Mouse (Mus musculus) MEL (cell line): ENCODE data around the gene Prap1. TPM values are rescaled to one million over a fixed set of nuclear protein-coding genes. Genes with fewer than 3 reads are reported as not detected.

Experiments
- DNase-seq: peaks from one replicate; pipeline ENCODE4 v3.0.0; 2011; ENCODE audit warnings: low read depth, low spot score
- H3K27ac ChIP-seq: 2 replicates; pipeline ENCODE4 v1.5.1; 2012; ENCODE audit warnings: low read depth, mild to moderate bottlenecking, control low read depth, low read length, moderate library complexity; ENCODE audit not compliant: control insufficient read depth
- H3K27me3 ChIP-seq, 2 experiments: fragments of 150-350 bp in 1 of 2; sonication (generic) in 1 of 2; 2 replicates each; pipeline ENCODE4 v1.6.1; 2012; ENCODE audit warnings: low read length in 2 of 2, mild to moderate bottlenecking in 2 of 2, improper control_type of control experiment in 1 of 2, moderate library complexity in 1 of 2; ENCODE audit not compliant: insufficient read depth in 2 of 2, control insufficient read depth in 1 of 2
- H3K36me3 ChIP-seq, 2 experiments: 2 replicates each; pipeline ENCODE4 v1.6.1; 2012 to 2014; ENCODE audit warnings: low read length in 2 of 2, improper control_type of control experiment in 1 of 2, inconsistent platforms in 1 of 2, mild to moderate bottlenecking in 1 of 2; ENCODE audit not compliant: insufficient read depth in 2 of 2, control insufficient read depth in 1 of 2
- H3K4me1 ChIP-seq, 2 experiments: fragments of 150-350 bp in 1 of 2; sonication (generic) in 1 of 2; 2 replicates each; pipeline ENCODE4 v1.6.1; 2012; ENCODE audit warnings: low read length in 2 of 2, improper control_type of control experiment in 1 of 2, mild to moderate bottlenecking in 1 of 2; ENCODE audit not compliant: insufficient read depth in 2 of 2, control insufficient read depth in 1 of 2
- H3K4me3 ChIP-seq, 2 experiments: fragments of 150-350 bp in 1 of 2; sonication (generic) in 1 of 2; 2 replicates each; pipeline ENCODE4 v1.5.1; 2012; ENCODE audit warnings: low read depth in 2 of 2, low read length in 2 of 2, mild to moderate bottlenecking in 2 of 2, moderate library complexity in 2 of 2, control low read depth in 1 of 2, improper control_type of control experiment in 1 of 2; ENCODE audit not compliant: control insufficient read depth in 1 of 2, insufficient read depth in 1 of 2
- H3K79me2 ChIP-seq: 2 replicates; pipeline ENCODE4 v1.6.1; 2012; ENCODE audit warnings: mild to moderate bottlenecking, low read length, moderate library complexity; ENCODE audit not compliant: control insufficient read depth, poor library complexity, insufficient read depth
- H3K9ac ChIP-seq: 2 replicates; pipeline ENCODE4 v1.6.1; 2012; ENCODE audit warnings: low read depth, mild to moderate bottlenecking, control low read depth, low read length, moderate library complexity; ENCODE audit not compliant: control insufficient read depth, poor library complexity, severe bottlenecking
- H3K9me3 ChIP-seq: fragments of 150-350 bp; sonication (generic); replicated peaks from 2 replicates; pipeline ENCODE4 v1.6.1; 2012; ENCODE audit warnings: mild to moderate bottlenecking, low read length, improper control_type of control experiment, moderate library complexity; ENCODE audit not compliant: insufficient read depth
- BHLHE40 ChIP-seq: IDR thresholded peaks from 2 replicates; pipeline ENCODE4 v1.6.1; 2012; ENCODE audit warnings: low read depth, mild to moderate bottlenecking, inconsistent platforms, low read length, improper control_type of control experiment, borderline replicate concordance
- CHD1 ChIP-seq: IDR thresholded peaks from 2 replicates; pipeline ENCODE4 v1.6.1; 2012; ENCODE audit warnings: low read depth, mild to moderate bottlenecking, inconsistent platforms, low read length, improper control_type of control experiment
- CHD2 ChIP-seq: IDR thresholded peaks from 2 replicates; pipeline ENCODE4 v1.6.1; 2011; ENCODE audit warnings: low read length, improper control_type of control experiment
- CTCF ChIP-seq, 3 experiments: IDR thresholded peaks in 2 of 3; conservative IDR thresholded peaks in 1 of 3; 2 replicates each; pipeline ENCODE4 v1.5.1; 2011 to 2012; ENCODE audit warnings: low read length in 3 of 3, low read depth in 2 of 3, mild to moderate bottlenecking in 2 of 3, improper control_type of control experiment in 1 of 3, inconsistent platforms in 1 of 3, mixed read lengths in 1 of 3, moderate library complexity in 1 of 3; ENCODE audit not compliant: control insufficient read depth in 1 of 3, insufficient read depth in 1 of 3, poor library complexity in 1 of 3, severe bottlenecking in 1 of 3
- E2F4 ChIP-seq: IDR thresholded peaks from 2 replicates; pipeline ENCODE4 v1.6.1; 2011; ENCODE audit warnings: low read depth, low read length, improper control_type of control experiment, borderline replicate concordance
- ELF1 ChIP-seq: IDR thresholded peaks from 2 replicates; pipeline ENCODE4 v1.6.1; 2014; ENCODE audit warnings: low read depth, mild to moderate bottlenecking, inconsistent platforms, low read length, improper control_type of control experiment, moderate library complexity
- EP300 ChIP-seq, 2 experiments: IDR thresholded peaks; 2 replicates each; pipeline ENCODE4 v1.6.1; 2011; ENCODE audit warnings: improper control_type of control experiment in 2 of 2, low read length in 2 of 2, low read depth in 1 of 2, mild to moderate bottlenecking in 1 of 2
- ETS1 ChIP-seq: IDR thresholded peaks from 2 replicates; pipeline ENCODE4 v1.6.1; 2012; ENCODE audit warnings: low read depth, mild to moderate bottlenecking, inconsistent platforms, low read length, improper control_type of control experiment, moderate library complexity
- GABPA ChIP-seq: IDR thresholded peaks from 2 replicates; pipeline ENCODE4 v1.6.1; 2012; ENCODE audit warnings: low read depth, mild to moderate bottlenecking, inconsistent platforms, low read length, improper control_type of control experiment, moderate library complexity
- GATA1 ChIP-seq: IDR thresholded peaks from 2 replicates; pipeline ENCODE4 v1.6.1; 2011; ENCODE audit warnings: low read depth, low read length, improper control_type of control experiment
- HCFC1 ChIP-seq: IDR thresholded peaks from 2 replicates; pipeline ENCODE4 v1.6.1; 2012; ENCODE audit warnings: low read depth, mild to moderate bottlenecking, inconsistent platforms, low read length, improper control_type of control experiment, moderate library complexity
- JUND ChIP-seq: IDR thresholded peaks from 2 replicates; pipeline ENCODE4 v1.6.1; 2011; ENCODE audit warnings: low read depth, mild to moderate bottlenecking, improper control_type of control experiment, low read length
- KAT2A ChIP-seq: conservative IDR thresholded peaks from 2 replicates; pipeline ENCODE4 v1.6.1; 2012; ENCODE audit warnings: low read depth, low read length, improper control_type of control experiment, inconsistent platforms
- MAFK ChIP-seq: IDR thresholded peaks from 2 replicates; pipeline ENCODE4 v1.6.1; 2011; ENCODE audit warnings: low read depth, mild to moderate bottlenecking, low read length, improper control_type of control experiment, borderline replicate concordance
- MAX ChIP-seq: IDR thresholded peaks from 2 replicates; pipeline ENCODE4 v1.6.1; 2011; ENCODE audit warnings: low read length, improper control_type of control experiment
- MAZ ChIP-seq: IDR thresholded peaks from 2 replicates; pipeline ENCODE4 v1.6.1; 2012; ENCODE audit warnings: low read depth, mild to moderate bottlenecking, inconsistent platforms, low read length, improper control_type of control experiment
- MEF2A ChIP-seq: IDR thresholded peaks from 2 replicates; pipeline ENCODE4 v1.6.1; 2014; ENCODE audit warnings: low read depth, mild to moderate bottlenecking, inconsistent platforms, low read length, improper control_type of control experiment; ENCODE audit not compliant: poor library complexity, insufficient replicate concordance, severe bottlenecking; ENCODE audit errors: extremely low read depth
- MXI1 ChIP-seq: IDR thresholded peaks from 2 replicates; pipeline ENCODE4 v1.6.1; 2011; ENCODE audit warnings: mild to moderate bottlenecking, low read depth, low read length, improper control_type of control experiment
- MYB ChIP-seq: IDR thresholded peaks from 2 replicates; pipeline ENCODE4 v1.6.1; 2011; ENCODE audit warnings: mild to moderate bottlenecking, low read depth, low read length, improper control_type of control experiment
- MYC ChIP-seq: IDR thresholded peaks from 2 replicates; pipeline ENCODE4 v1.6.1; 2011; ENCODE audit warnings: low read depth, mild to moderate bottlenecking, low read length, improper control_type of control experiment, moderate library complexity
- NELFE ChIP-seq: IDR thresholded peaks from 2 replicates; pipeline ENCODE4 v1.6.1; 2011; ENCODE audit warnings: low read depth, low read length, improper control_type of control experiment
- NRF1 ChIP-seq: IDR thresholded peaks from 2 replicates; pipeline ENCODE4 v1.6.1; 2014; ENCODE audit warnings: low read depth, mild to moderate bottlenecking, inconsistent platforms, low read length, improper control_type of control experiment, moderate library complexity; ENCODE audit not compliant: poor library complexity, insufficient read depth, severe bottlenecking
- POLR2A ChIP-seq, 2 experiments: IDR thresholded peaks; 2 replicates each; pipeline ENCODE4 v1.6.1; 2011 to 2012; ENCODE audit warnings: low read length in 2 of 2, mild to moderate bottlenecking in 2 of 2, control low read depth in 1 of 2, improper control_type of control experiment in 1 of 2, low read depth in 1 of 2, moderate library complexity in 1 of 2; ENCODE audit not compliant: control insufficient read depth in 1 of 2, insufficient read depth in 1 of 2, poor library complexity in 1 of 2
- POLR2AphosphoS2 ChIP-seq: IDR thresholded peaks from 2 replicates; pipeline ENCODE4 v1.6.1; 2011; ENCODE audit warnings: low read length, improper control_type of control experiment
- POLR2AphosphoS5 ChIP-seq: IDR thresholded peaks from 2 replicates; pipeline ENCODE4 v1.6.1; 2012; ENCODE audit warnings: low read depth, borderline replicate concordance, mild to moderate bottlenecking, inconsistent platforms, low read length, moderate library complexity, mixed read lengths
- RAD21 ChIP-seq: IDR thresholded peaks from 2 replicates; pipeline ENCODE4 v1.6.1; 2011; ENCODE audit warnings: mild to moderate bottlenecking, low read depth, low read length, improper control_type of control experiment
- SIN3A ChIP-seq: IDR thresholded peaks from 2 replicates; pipeline ENCODE4 v1.6.1; 2012; ENCODE audit warnings: low read length, improper control_type of control experiment, inconsistent platforms
- SMC3 ChIP-seq: IDR thresholded peaks from 2 replicates; pipeline ENCODE4 v1.6.1; 2011; ENCODE audit warnings: low read depth, low read length, improper control_type of control experiment
- TAL1 ChIP-seq: IDR thresholded peaks from 2 replicates; pipeline ENCODE4 v1.6.1; 2012; ENCODE audit warnings: mild to moderate bottlenecking, inconsistent platforms, low read length, moderate library complexity, mixed read lengths
- TBP ChIP-seq: IDR thresholded peaks from 2 replicates; pipeline ENCODE4 v1.8.0; 2011; ENCODE audit warnings: low read depth, low read length, improper control_type of control experiment
- TCF12 ChIP-seq: IDR thresholded peaks from 2 replicates; pipeline ENCODE4 v1.6.1; 2014; ENCODE audit warnings: low read depth, mild to moderate bottlenecking, inconsistent platforms, low read length, improper control_type of control experiment, moderate library complexity
- UBTF ChIP-seq: IDR thresholded peaks from 2 replicates; pipeline ENCODE4 v1.6.1; 2012; ENCODE audit warnings: low read depth, mild to moderate bottlenecking, inconsistent platforms, low read length, improper control_type of control experiment, moderate library complexity, borderline replicate concordance; ENCODE audit not compliant: insufficient read depth
- USF1 ChIP-seq: IDR thresholded peaks from 2 replicates; pipeline ENCODE4 v1.6.1; 2014; ENCODE audit warnings: low read depth, mild to moderate bottlenecking, inconsistent platforms, low read length, improper control_type of control experiment, moderate library complexity
- USF2 ChIP-seq, 2 experiments: IDR thresholded peaks; 2 replicates each; pipeline ENCODE4 v1.6.1; 2011 to 2012; ENCODE audit warnings: improper control_type of control experiment in 2 of 2, low read length in 2 of 2, borderline replicate concordance in 1 of 2, inconsistent platforms in 1 of 2, low read depth in 1 of 2, mild to moderate bottlenecking in 1 of 2; ENCODE audit not compliant: insufficient read depth in 1 of 2
- ZC3H11A ChIP-seq: IDR thresholded peaks from 2 replicates; pipeline ENCODE4 v1.6.1; 2012; ENCODE audit warnings: low read depth, mild to moderate bottlenecking, inconsistent platforms, low read length, improper control_type of control experiment
- ZNF384 ChIP-seq: IDR thresholded peaks from 2 replicates; pipeline ENCODE4 v1.6.1; 2012; ENCODE audit warnings: low read depth, mild to moderate bottlenecking, inconsistent platforms, low read length, improper control_type of control experiment
- polyA plus RNA-seq, 2 experiments: library from polyadenylated mRNA; stranded (reverse) in 1 of 2; unstranded in 1 of 2; fragments of >175 nt in 1 of 2; fragments of >200 nt in 1 of 2; gene quantifications; 2 replicates each; pipeline versions ENCODE4 v1.2.1 to v1.2.4; 2012; ENCODE audit warnings: low replicate concordance in 2 of 2, low read depth in 1 of 2; ENCODE audit not compliant: insufficient read length in 2 of 2, insufficient read depth in 1 of 2, missing spikeins in 1 of 2
- total RNA-seq: library from RNA; depleted of rRNA; stranded (reverse); fragments of 300-350 nt; gene quantifications from 2 replicates; pipeline ENCODE4 v1.2.3, GENCODE M21; 2012

The Prap1 gene
- total and polyA plus RNA-seq, 3 experiments = not detected

GRCm38 (mm10) chr7:140116329-140117054 is 23.3 kb downstream of the Prap1 start, which contains the start of gene Echs1:
TSS of gene Echs1 (minus strand) at chr7:140116476.
- peak within 1 kb of the TSS; percentile 81 for H3K9ac ChIP-seq
- DNase-seq = peak; percentile 93
- peaks cover 0 to 2% of the 10 kb centered on the region in 2 experiments; a peak in 2 of 4 replicates for H3K36me3 ChIP-seq
- no peaks in the 10 kb centered on the region for H3K9me3 ChIP-seq
- H3K4me1 ChIP-seq = peaks cover 5% of the 10 kb centered on the region in 2 experiments; a peak in 3 of 4 replicates
- H3K4me3 ChIP-seq = peak within 1 kb of the TSS; percentile 73 to 79
- peaks cover 3% of the 10 kb centered on the region for H3K79me2 ChIP-seq
- no peaks in the 10 kb centered on the region for H3K27me3 ChIP-seq
- peak within 1 kb of the TSS; percentile 65 for H3K27ac ChIP-seq
- TF ChIP-seq MAFK (no peak), CTCF (IDR thresholded peaks at IDR 0.05 in 2 of 3, conservative IDR thresholded peaks at IDR 0.05 in 1 of 3; ENCODE audit: control insufficient read depth in 1 of 3, insufficient read depth in 1 of 3, low read depth in 2 of 3, low read length in 3 of 3, poor library complexity in 1 of 3, severe bottlenecking in 1 of 3) (no peak), UBTF (no peak), POLR2A (IDR thresholded peaks at IDR 0.05; ENCODE audit: control insufficient read depth in 1 of 2, insufficient read depth in 1 of 2, low read depth in 1 of 2, low read length in 2 of 2, poor library complexity in 1 of 2) (peak; percentile 52 to 84; a peak in 3 of 4 replicates), GABPA (no peak), ETS1 (0 out of 2 replicates have a peak, but pooled peaks have one; percentile 41), HCFC1 (peak; percentile 61; the same call in 1 of the 2 replicates), MAX (no peak; the same call in 1 of the 2 replicates), CHD2 (no peak), POLR2AphosphoS2 (peak; percentile 37; the same call in 1 of the 2 replicates), E2F4 (no peak), MYB (no peak), ELF1 (peak; percentile 42; the same call in 1 of the 2 replicates), ZNF384 (no peak), TCF12 (no peak), SIN3A (0 out of 2 replicates have a peak, but pooled peaks have one; percentile 66), GATA1 (no peak), NRF1 (no peak), MYC (no peak; the same call in 1 of the 2 replicates), POLR2AphosphoS5 (no peak), TAL1 (no peak), RAD21 (no peak), NELFE (peak; percentile 79), MXI1 (peak; percentile 73), EP300 (IDR thresholded peaks at IDR 0.05; ENCODE audit: low read depth in 1 of 2, low read length in 2 of 2) (no peak), MEF2A (no peak), SMC3 (no peak), BHLHE40 (no peak; the same call in 1 of the 2 replicates), KAT2A (no peak), USF2 (IDR thresholded peaks at IDR 0.05; ENCODE audit: borderline replicate concordance in 1 of 2, insufficient read depth in 1 of 2, low read depth in 1 of 2, low read length in 2 of 2) (no peak), CHD1 (no peak), TBP (no peak), ZC3H11A (no peak), USF1 (peak; percentile 81), MAZ (no peak), JUND (no peak)
